Mouse (Mus musculus): ENCODE data around the gene Chl1. TPM values are rescaled to one million over a fixed set of nuclear protein-coding genes. Genes with fewer than 3 reads are reported as not detected.

Gene Chl1
- polyA plus RNA-seq (2012; rRNA removed) = 63.5 and 104 TPM in 2 replicates

DNA sequence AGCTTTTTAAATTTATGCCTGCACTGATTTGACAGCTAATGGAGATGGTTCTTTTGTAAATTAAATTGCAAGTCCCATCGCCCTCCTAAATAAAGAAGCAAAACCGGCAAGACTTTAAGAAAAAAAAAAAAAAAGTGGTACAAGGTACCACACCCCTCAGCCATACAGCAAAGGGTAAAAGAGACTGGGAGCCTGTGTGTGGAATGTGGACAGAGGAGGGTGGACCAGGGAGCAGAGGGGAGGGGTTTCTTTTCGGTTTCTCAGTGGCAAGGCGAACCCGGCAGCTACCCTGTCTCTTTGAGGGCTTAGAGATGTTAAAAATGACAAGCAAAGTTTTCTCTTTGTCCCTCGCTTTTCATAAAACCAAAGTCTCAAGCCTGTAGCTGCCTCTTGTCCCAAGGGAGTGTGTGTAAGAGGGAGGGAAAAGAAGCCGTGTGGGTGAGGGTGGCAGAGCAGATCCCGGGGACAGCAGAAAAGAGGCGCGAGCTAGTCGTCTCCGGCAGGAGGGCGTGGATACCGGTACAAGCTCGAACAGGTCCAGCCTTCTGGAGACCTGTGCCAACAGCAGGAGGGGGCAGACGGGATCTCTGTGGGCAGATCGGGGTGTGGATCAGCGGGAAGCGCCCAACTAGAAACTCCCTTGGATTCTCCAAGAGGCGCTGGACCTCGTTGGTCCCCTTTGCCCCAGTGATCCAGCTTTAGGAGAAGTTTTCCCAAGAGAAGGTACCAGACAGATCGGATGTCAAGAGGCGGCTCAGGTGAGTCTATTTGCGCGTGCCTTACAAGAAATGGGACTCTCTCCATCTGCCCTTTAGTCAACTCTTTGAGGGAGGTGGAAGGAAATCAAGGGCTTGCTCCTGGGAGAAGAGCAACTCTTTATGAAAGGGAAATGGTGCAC lies at the start of gene Chl1:
TSS of gene Chl1 (plus strand) at position 195 of the 898 bp plus-strand sequence.
- TF ChIP-seq CTCF (IDR thresholded peaks at IDR 0.05; ENCODE audit: borderline replicate concordance, extremely low read depth, insufficient read depth, insufficient read length) (no peak), POLR2A (IDR thresholded peaks at IDR 0.05; ENCODE audit: borderline replicate concordance, extremely low read depth, insufficient read depth, insufficient read length, poor library complexity, severe bottlenecking) (no peak)
- DNase-seq (ENCODE audit: low read depth) = peak; percentile 69

- no peak for TF ChIP-seq POLR2A (IDR thresholded peaks at IDR 0.05; ENCODE audit: borderline replicate concordance, extremely low read depth, insufficient read depth, insufficient read length, poor library complexity, severe bottlenecking)
- TF ChIP-seq CTCF (IDR thresholded peaks at IDR 0.05; ENCODE audit: borderline replicate concordance, extremely low read depth, insufficient read depth, insufficient read length) = no peak
- peak; percentile 44 for DNase-seq (ENCODE audit: low read depth)
Observed at GRCm38 (mm10) chr6:103465479-103466080, 44.8 kb upstream of the Chl1 start.

DNA sequence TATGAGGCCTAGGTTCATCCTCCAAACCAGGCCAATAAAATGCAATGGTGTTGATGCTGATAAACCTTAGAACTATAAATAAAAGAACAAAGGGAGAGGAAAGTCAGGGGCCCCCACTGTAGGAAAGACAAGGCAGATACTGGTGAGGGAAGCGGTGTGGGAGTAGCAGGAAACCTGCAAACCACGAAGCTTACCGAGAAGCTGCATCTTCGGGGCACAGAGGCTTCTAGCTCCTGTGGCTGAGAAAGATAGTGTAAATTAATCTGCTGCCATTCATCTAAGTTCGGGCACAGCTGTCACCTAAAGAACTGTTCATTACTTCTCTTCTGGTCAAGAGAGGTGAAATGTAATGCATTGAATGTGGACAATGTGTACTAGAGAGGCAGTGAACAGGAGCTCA lies 37.1 kb upstream of the Chl1 start:
- no peak for DNase-seq (ENCODE audit: low read depth)
- no peak for TF ChIP-seq CTCF (IDR thresholded peaks at IDR 0.05; ENCODE audit: borderline replicate concordance, extremely low read depth, insufficient read depth, insufficient read length)
- no peak for TF ChIP-seq POLR2A (IDR thresholded peaks at IDR 0.05; ENCODE audit: borderline replicate concordance, extremely low read depth, insufficient read depth, insufficient read length, poor library complexity, severe bottlenecking)

- DNase-seq (ENCODE audit: low read depth) = peak; percentile 77
Observed at GRCm38 (mm10) chr6:103487199-103487598, 23.2 kb upstream of the Chl1 start.

DNA sequence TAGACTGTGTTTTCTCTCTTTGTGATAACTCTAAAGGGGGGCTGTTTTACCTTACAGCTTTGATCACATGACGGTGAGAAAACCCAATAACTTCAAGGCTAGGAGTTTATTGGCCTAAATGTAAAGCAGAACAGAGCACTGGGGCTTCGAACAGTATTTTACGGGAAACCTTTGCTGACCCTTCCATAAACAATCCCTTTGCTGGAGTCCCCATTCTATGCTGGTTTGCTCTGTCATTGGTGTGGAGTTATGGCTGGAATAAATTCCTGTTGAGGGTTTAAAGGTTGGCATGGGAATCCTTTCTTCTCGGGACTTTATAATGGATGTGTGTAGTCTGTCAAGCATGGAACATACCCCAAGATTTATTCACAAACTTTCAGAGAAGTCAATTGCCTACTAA lies 12.0 kb upstream of the Chl1 start:
- no peak for DNase-seq (ENCODE audit: low read depth)
- TF ChIP-seq CTCF (IDR thresholded peaks at IDR 0.05; ENCODE audit: borderline replicate concordance, extremely low read depth, insufficient read depth, insufficient read length) (no peak), POLR2A (IDR thresholded peaks at IDR 0.05; ENCODE audit: borderline replicate concordance, extremely low read depth, insufficient read depth, insufficient read length, poor library complexity, severe bottlenecking) (no peak)

More at GRCm38 (mm10) chr6:103487199-103487598, 23.2 kb upstream of the Chl1 start:
- TF ChIP-seq POLR2A (IDR thresholded peaks at IDR 0.05; ENCODE audit: borderline replicate concordance, extremely low read depth, insufficient read depth, insufficient read length, poor library complexity, severe bottlenecking) (no peak), CTCF (IDR thresholded peaks at IDR 0.05; ENCODE audit: borderline replicate concordance, extremely low read depth, insufficient read depth, insufficient read length) (no peak)

GRCm38 (mm10) chr6:103504065-103504464 lies 6.3 kb upstream of the Chl1 start:
- no peak for DNase-seq (ENCODE audit: low read depth)
- TF ChIP-seq POLR2A (IDR thresholded peaks at IDR 0.05; ENCODE audit: borderline replicate concordance, extremely low read depth, insufficient read depth, insufficient read length, poor library complexity, severe bottlenecking) (no peak), CTCF (IDR thresholded peaks at IDR 0.05; ENCODE audit: borderline replicate concordance, extremely low read depth, insufficient read depth, insufficient read length) (no peak)

DNA sequence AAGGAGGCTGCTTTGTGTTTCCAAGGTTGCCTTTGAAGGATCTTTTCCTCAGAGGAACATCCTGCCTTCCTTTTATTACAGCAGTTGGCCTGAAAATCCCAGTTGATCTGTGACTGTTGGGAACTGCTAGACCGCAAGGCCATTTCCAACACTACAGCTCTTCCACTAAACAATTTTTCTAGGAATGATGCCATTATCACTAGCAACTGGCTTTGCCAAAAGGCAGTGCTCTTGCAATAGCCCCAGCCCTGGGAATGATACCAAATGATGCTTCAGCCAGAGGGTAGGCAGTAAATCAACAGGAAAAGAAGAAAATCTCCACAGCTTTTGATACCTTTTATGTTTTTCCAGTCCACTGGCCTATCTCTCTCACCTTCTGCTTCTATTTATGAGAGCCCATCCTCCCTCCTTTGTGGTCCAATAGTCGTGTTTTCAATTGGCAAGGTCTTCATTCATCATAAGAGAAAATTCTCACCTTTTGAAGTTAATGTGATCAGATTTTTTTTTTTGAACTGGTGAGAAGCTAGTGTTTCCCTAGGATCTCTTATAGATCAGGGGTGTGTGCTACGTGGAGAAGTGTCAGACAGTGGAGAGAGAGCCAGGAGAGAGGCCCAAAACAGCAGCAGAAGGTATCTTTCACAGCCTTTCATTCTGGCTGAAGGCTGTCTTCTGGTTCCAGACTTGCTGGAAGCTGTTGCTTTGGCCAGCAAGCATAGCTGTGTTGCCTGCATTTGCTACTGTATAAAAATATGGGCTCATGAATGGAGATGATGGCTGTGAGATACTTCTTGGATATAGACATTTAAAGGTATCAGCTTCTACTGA lies 2.4 kb upstream of the Chl1 start:
- DNase-seq (ENCODE audit: low read depth) = peak; percentile 82
- TF ChIP-seq CTCF (IDR thresholded peaks at IDR 0.05; ENCODE audit: borderline replicate concordance, extremely low read depth, insufficient read depth, insufficient read length) (no peak), POLR2A (IDR thresholded peaks at IDR 0.05; ENCODE audit: borderline replicate concordance, extremely low read depth, insufficient read depth, insufficient read length, poor library complexity, severe bottlenecking) (no peak)

DNA sequence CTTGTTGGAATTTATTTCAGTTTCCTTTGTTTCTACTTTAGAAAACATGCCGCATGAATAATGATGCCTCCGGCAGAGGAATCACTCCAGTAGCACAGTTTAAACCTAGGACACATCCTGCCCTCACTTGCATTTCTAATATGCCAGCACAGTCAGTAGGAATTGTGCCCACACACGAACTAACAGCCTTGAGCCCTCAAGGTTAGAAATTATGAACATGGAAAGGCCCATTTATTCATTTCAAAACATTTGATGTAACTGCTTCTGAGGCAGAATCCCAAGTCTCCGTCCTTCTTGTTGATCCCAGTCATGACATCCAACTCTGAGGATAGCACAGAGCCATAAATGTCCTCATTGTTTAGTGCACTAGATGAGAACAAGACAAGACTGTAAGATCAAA lies 790 bp upstream of the Chl1 start:
- no peak for DNase-seq (ENCODE audit: low read depth)
- TF ChIP-seq CTCF (IDR thresholded peaks at IDR 0.05; ENCODE audit: borderline replicate concordance, extremely low read depth, insufficient read depth, insufficient read length) (no peak), POLR2A (IDR thresholded peaks at IDR 0.05; ENCODE audit: borderline replicate concordance, extremely low read depth, insufficient read depth, insufficient read length, poor library complexity, severe bottlenecking) (no peak)

GRCm38 (mm10) chr6:103511290-103511971 lies 1.0 kb downstream of the Chl1 start:
- TF ChIP-seq POLR2A (IDR thresholded peaks at IDR 0.05; ENCODE audit: borderline replicate concordance, extremely low read depth, insufficient read depth, insufficient read length, poor library complexity, severe bottlenecking) (no peak), CTCF (IDR thresholded peaks at IDR 0.05; ENCODE audit: borderline replicate concordance, extremely low read depth, insufficient read depth, insufficient read length) (no peak)
- DNase-seq (ENCODE audit: low read depth) = peak; percentile 70

- DNase-seq (ENCODE audit: low read depth) = peak; percentile 92
- TF ChIP-seq POLR2A (IDR thresholded peaks at IDR 0.05; ENCODE audit: borderline replicate concordance, extremely low read depth, insufficient read depth, insufficient read length, poor library complexity, severe bottlenecking) (peak; percentile 37; the same call in 1 of the 2 replicates), CTCF (IDR thresholded peaks at IDR 0.05; ENCODE audit: borderline replicate concordance, extremely low read depth, insufficient read depth, insufficient read length) (peak; percentile 20; the same call in 1 of the 2 replicates)
Observed at GRCm38 (mm10) chr6:103511972-103512565, 1.7 kb downstream of the Chl1 start.

Data from brain, embryonic 14.5 days (tissue).